9 mouse cellular contexts compared by ENCODE assay signal in the genomic region with DNA sequence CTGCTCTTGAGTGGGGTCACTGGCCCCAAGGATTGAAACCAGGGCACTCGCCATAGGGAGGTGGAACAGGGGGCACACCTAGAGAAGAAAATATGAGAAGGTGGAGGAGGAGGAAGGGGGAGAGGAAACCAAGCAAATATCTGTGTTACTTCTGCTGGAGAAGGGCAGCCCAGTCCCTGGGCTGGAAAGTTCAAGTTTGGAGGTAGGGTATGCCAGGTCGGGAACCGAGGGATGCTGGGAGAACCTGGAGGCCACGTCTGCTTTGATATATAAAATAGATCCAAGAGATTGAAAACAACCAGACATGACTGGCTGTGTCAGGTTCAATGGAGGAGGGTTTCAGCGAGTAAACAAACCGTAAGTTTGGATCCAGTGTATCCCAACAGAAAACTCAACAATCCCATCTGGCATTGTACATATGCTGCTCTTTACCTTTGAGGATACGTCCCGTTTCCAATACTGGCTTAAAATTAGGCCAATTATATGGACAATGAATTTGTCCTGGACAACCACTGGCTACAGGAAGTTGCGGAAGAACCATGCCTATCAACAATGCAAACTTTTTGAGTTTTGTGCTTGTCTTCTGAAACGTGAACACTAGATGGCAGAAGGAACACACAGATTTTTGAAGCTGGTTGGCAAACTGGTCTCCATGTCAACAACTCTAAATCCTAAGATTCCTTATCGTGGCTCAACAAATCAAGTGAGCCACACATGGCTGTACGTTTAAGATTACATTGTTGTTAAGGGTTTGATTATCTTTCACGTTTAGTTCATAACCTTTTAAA.
A peak's percentile ranks its signal among the peaks of the same experiment; 100 is the strongest.
DNase-seq lines count a peak whose midpoint lies in the region; ATAC-seq and TF ChIP-seq lines count a peak whose summit lies in the region.
"Had no signal": no experiment of that assay in that cellular context is flagged by ENCODE, and none has a peak within 500 bp of the region (broad histone marks: within the 10 kb centered on the region; RNA-seq: fewer than 3 reads in every experiment).

No protein-coding gene starts in this region.

- no peaks in the 10 kb centered on the region for H3K4me1 ChIP-seq in kidney, postnatal 0 days (replicated peaks; ENCODE audit: insufficient read depth, low read length)
- H3K4me1 ChIP-seq in stomach, postnatal 0 days (replicated peaks; ENCODE audit: control insufficient read depth, insufficient read depth): no peaks in the 10 kb centered on the region
- H3K4me1 ChIP-seq: embryonic facial prominence, embryonic 15.5 days; liver, embryonic 15.5 days had no signal

- no peaks in the 10 kb centered on the region for H3K27me3 ChIP-seq in kidney, postnatal 0 days (ENCODE audit: insufficient read depth, low read length)
- H3K27me3 ChIP-seq in stomach, postnatal 0 days (ENCODE audit: control insufficient read depth, insufficient read depth, low read length): no peaks in the 10 kb centered on the region
- H3K27me3 ChIP-seq: embryonic facial prominence, embryonic 15.5 days; liver, embryonic 15.5 days had no signal

- H3K9me3 ChIP-seq in kidney, postnatal 0 days (replicated peaks; ENCODE audit: low read length): no peaks in the 10 kb centered on the region
- H3K9me3 ChIP-seq in stomach, postnatal 0 days (ENCODE audit: control insufficient read depth, low read length): no peaks in the 10 kb centered on the region
- H3K9me3 ChIP-seq: embryonic facial prominence, embryonic 15.5 days; liver, embryonic 15.5 days had no signal

- no peaks in the 10 kb centered on the region for H3K36me3 ChIP-seq in kidney, postnatal 0 days (ENCODE audit: insufficient read depth, low read length)
- no peaks in the 10 kb centered on the region for H3K36me3 ChIP-seq in stomach, postnatal 0 days (ENCODE audit: control insufficient read depth, insufficient read depth, low read length)
- H3K36me3 ChIP-seq: embryonic facial prominence, embryonic 15.5 days; liver, embryonic 15.5 days had no signal

- peak; percentile 86 for TF ChIP-seq CTCF in kidney, postnatal 0 days (IDR thresholded peaks at IDR 0.05; ENCODE audit: low read depth)
- peak; percentile 86 for TF ChIP-seq CTCF in stomach, postnatal 0 days (IDR thresholded peaks at IDR 0.05; ENCODE audit: low read depth)

- H3K9ac ChIP-seq in kidney, postnatal 0 days (ENCODE audit: low read depth, low read length): no peak overlapping the region
- no peak overlapping the region for H3K9ac ChIP-seq in stomach, postnatal 0 days (ENCODE audit: low read length)
- H3K9ac ChIP-seq: embryonic facial prominence, embryonic 15.5 days; liver, embryonic 15.5 days had no signal

- ATAC-seq in kidney, postnatal 0 days (replicated peaks; ENCODE audit: low FRiP score, low read depth): no peak; the same call in 1 of the 2 replicates
- ATAC-seq in stomach, postnatal 0 days (ENCODE audit: low FRiP score, low TSS enrichment): no peak

- DNase-seq in layer of hippocampus, postnatal 10 days (ENCODE audit: low spot score in 2 of 2): peak; percentile 14 to 46
- DNase-seq in layer of hippocampus, adult 9-11 months: no peak
- peak; percentile 59 for DNase-seq in MEL-GATA-1-ER (ENCODE audit: extremely low read depth, low read depth)
- DNase-seq in cerebellum, postnatal 14 days: peak; percentile 44 to 67
- peak; percentile 76 for DNase-seq in kidney, postnatal 0 days (ENCODE audit: low spot score)
- no peak for DNase-seq in stomach, postnatal 0 days (ENCODE audit: low spot score)
- DNase-seq in spleen, adult 12 weeks (ENCODE audit: low spot score): no peak

- H3K27ac ChIP-seq in kidney, postnatal 0 days: no peak overlapping the region
- no peak overlapping the region for H3K27ac ChIP-seq in stomach, postnatal 0 days (replicated peaks)
- H3K27ac ChIP-seq: embryonic facial prominence, embryonic 15.5 days; liver, embryonic 15.5 days had no signal

- no peak for TF ChIP-seq EP300 in stomach, postnatal 0 days (optimal IDR thresholded peaks at IDR 0.05)

- no peak overlapping the region for H3K4me2 ChIP-seq in kidney, postnatal 0 days (ENCODE audit: low read length)
- H3K4me2 ChIP-seq in stomach, postnatal 0 days (replicated peaks; ENCODE audit: low read depth): no peak overlapping the region
- H3K4me2 ChIP-seq: embryonic facial prominence, embryonic 15.5 days; liver, embryonic 15.5 days had no signal

- 44% methylated on average over 13 of the region's 13 CpGs for WGBS in kidney, postnatal 0 days
- WGBS in stomach, postnatal 0 days: 43% methylated on average over 13 of the region's 13 CpGs

- no peak overlapping the region for H3K4me3 ChIP-seq in kidney, postnatal 0 days (replicated peaks; ENCODE audit: low read depth, low read length)
- no peak overlapping the region for H3K4me3 ChIP-seq in stomach, postnatal 0 days (ENCODE audit: low read depth, low read length)
- H3K4me3 ChIP-seq: embryonic facial prominence, embryonic 15.5 days; liver, embryonic 15.5 days had no signal

Comparison
In these comparisons a context has a peak if more than half of its experiments do, and no peak if none do; other contexts are left out.
1. DNase-seq: peak in layer of hippocampus, postnatal 10 days (2 of 2), MEL-GATA-1-ER (single experiment), cerebellum, postnatal 14 days (2 of 2) and kidney, postnatal 0 days (single experiment); none in layer of hippocampus, adult 9-11 months (single experiment), stomach, postnatal 0 days (single experiment) and spleen, adult 12 weeks (single experiment).